Mouse (Mus musculus) small intestine, adult 2 months (tissue): Measurements from ENCODE around the gene Pam. TPM values are rescaled to one million over a fixed set of nuclear protein-coding genes. Genes with fewer than 3 reads are reported as not detected.

Experiments used
- H3K27ac ChIP-seq: fragments of 200-500 bp; 2 replicates; pipeline ENCODE4 v1.5.1; 2012; ENCODE audit warnings: low read depth, low read length, control low read depth, inconsistent platforms; ENCODE audit not compliant: insufficient read depth
- H3K27me3 ChIP-seq: fragments of 200-500 bp; 2 replicates; pipeline ENCODE4 v1.6.1; 2012; ENCODE audit warnings: mild to moderate bottlenecking, moderate library complexity, low read length, inconsistent platforms; ENCODE audit not compliant: control insufficient read depth, insufficient read depth
- H3K36me3 ChIP-seq: fragments of 200-500 bp; 2 replicates; pipeline ENCODE4 v1.6.1; 2012; ENCODE audit warnings: mild to moderate bottlenecking, low read length, control low read depth, inconsistent platforms; ENCODE audit not compliant: control insufficient read depth, insufficient read depth
- H3K4me1 ChIP-seq: fragments of 200-500 bp; 2 replicates; pipeline ENCODE4 v1.6.1; 2012; ENCODE audit warnings: low read length, inconsistent platforms, mixed read lengths; ENCODE audit not compliant: control insufficient read depth, insufficient read depth, insufficient read length
- H3K4me3 ChIP-seq: fragments of 200-500 bp; 2 replicates; pipeline ENCODE4 v1.5.1; 2012; ENCODE audit warnings: low read depth, mild to moderate bottlenecking, control low read depth, inconsistent platforms, low read length, moderate library complexity
- CTCF ChIP-seq: fragments of 200-500 bp; IDR thresholded peaks from 2 replicates; pipeline ENCODE4 v1.5.1; 2012; ENCODE audit warnings: low read depth, mild to moderate bottlenecking, control low read depth, inconsistent platforms, low read length, moderate library complexity, mixed read lengths; ENCODE audit not compliant: insufficient replicate concordance, insufficient read length; ENCODE audit errors: extremely low read depth
- POLR2A ChIP-seq: fragments of 200-500 bp; IDR thresholded peaks from 2 replicates; pipeline ENCODE4 v1.6.1; 2012; ENCODE audit warnings: low read depth, mild to moderate bottlenecking, control low read depth, inconsistent platforms, low read length, moderate library complexity
- WGBS: fragments of 180-500 bp; shearing (Covaris S2); methylation state at CpG from one replicate; pipeline ENCODE4 v1.1.7; 2018; 5-methylcytosine and 5-hydroxymethylcytosine counted together
- polyA plus RNA-seq: library from polyadenylated mRNA; depleted of rRNA; stranded (reverse); fragments of >200 nt; gene quantifications from 2 replicates; pipeline ENCODE4 v1.2.3, GENCODE M21; 2012

Gene Pam
- polyA plus RNA-seq, 1 experiment: 99.5 TPM

- no peaks in the 10 kb centered on the region for H3K4me1 ChIP-seq
- no peaks in the 10 kb centered on the region for H3K36me3 ChIP-seq
- no peak overlapping the region for H3K4me3 ChIP-seq
- H3K27ac ChIP-seq: no peak overlapping the region
- WGBS: 60% methylated on average over 2 of the region's 2 CpGs
- no peaks in the 10 kb centered on the region for H3K27me3 ChIP-seq
- TF ChIP-seq CTCF: no peak
Measured at GRCm38 (mm10) chr1:98035736-98036135, 59.7 kb downstream of the Pam start.

GRCm38 (mm10) chr1:98031802-98032201 is 63.6 kb downstream of the Pam start:
- Histone ChIP-seq H3K27me3 (no peaks in the 10 kb centered on the region), H3K4me3 (no peak overlapping the region), H3K4me1 (no peaks in the 10 kb centered on the region), H3K36me3 (no peaks in the 10 kb centered on the region), H3K27ac (no peak overlapping the region)
- no peak for TF ChIP-seq POLR2A
- no peak for TF ChIP-seq CTCF
- WGBS: 91% methylated on average over 8 of the region's 8 CpGs

- TF ChIP-seq CTCF: no peak
- TF ChIP-seq POLR2A: no peak
- Histone ChIP-seq H3K27me3 (no peaks in the 10 kb centered on the region), H3K36me3 (no peaks in the 10 kb centered on the region)
Measured at GRCm38 (mm10) chr1:98029025-98029424, 66.4 kb downstream of the Pam start.

GRCm38 (mm10) chr1:98028468-98028867 is 67.0 kb downstream of the Pam start:
- no peak overlapping the region for H3K4me3 ChIP-seq
- TF ChIP-seq POLR2A: no peak
- no peak for TF ChIP-seq CTCF

More at GRCm38 (mm10) chr1:98029025-98029424, 66.4 kb downstream of the Pam start:
- Histone ChIP-seq H3K4me1 (peaks cover 2% of the 10 kb centered on the region; the same call in 1 of the 2 replicates), H3K27ac (no peak overlapping the region), H3K4me3 (no peak overlapping the region)
- WGBS: 87% methylated on average over 5 of the region's 5 CpGs

GRCm38 (mm10) chr1:98027959-98028358 is 67.5 kb downstream of the Pam start:
- peaks cover 2% of the 10 kb centered on the region; the same call in 1 of the 2 replicates for H3K4me1 ChIP-seq
- no peak for TF ChIP-seq POLR2A
- no peak for TF ChIP-seq CTCF
- no peak overlapping the region for H3K4me3 ChIP-seq
- H3K27ac ChIP-seq: no peak overlapping the region
- no peaks in the 10 kb centered on the region for H3K36me3 ChIP-seq
- 89% methylated on average over 4 of the region's 4 CpGs for WGBS
- no peaks in the 10 kb centered on the region for H3K27me3 ChIP-seq

More at GRCm38 (mm10) chr1:98028468-98028867, 67.0 kb downstream of the Pam start:
- no peaks in the 10 kb centered on the region for H3K27me3 ChIP-seq
- H3K27ac ChIP-seq: no peak overlapping the region
- H3K4me1 ChIP-seq: peaks cover 2% of the 10 kb centered on the region; the same call in 1 of the 2 replicates
- 89% methylated on average over 5 of the region's 5 CpGs for WGBS
- no peaks in the 10 kb centered on the region for H3K36me3 ChIP-seq

GRCm38 (mm10) chr1:98025924-98026640 is 69.4 kb downstream of the Pam start:
- peak overlapping the region; percentile 42 for H3K27ac ChIP-seq
- no peaks in the 10 kb centered on the region for H3K36me3 ChIP-seq
- H3K27me3 ChIP-seq: no peaks in the 10 kb centered on the region
- no peak overlapping the region for H3K4me3 ChIP-seq
- H3K4me1 ChIP-seq: peaks cover 2% of the 10 kb centered on the region; the same call in 1 of the 2 replicates
- TF ChIP-seq POLR2A: no peak
- no peak for TF ChIP-seq CTCF
- WGBS: 37% methylated on average over 6 of the region's 6 CpGs

- H3K36me3 ChIP-seq: no peaks in the 10 kb centered on the region
- no peak overlapping the region for H3K4me3 ChIP-seq
- TF ChIP-seq CTCF (no peak), POLR2A (no peak)
- no peaks in the 10 kb centered on the region for H3K27me3 ChIP-seq
- WGBS: 94% methylated on average over 4 of the region's 4 CpGs
- no peak overlapping the region for H3K27ac ChIP-seq
- peaks cover 2% of the 10 kb centered on the region; the same call in 1 of the 2 replicates for H3K4me1 ChIP-seq
Measured at GRCm38 (mm10) chr1:98023866-98024265, 71.6 kb downstream of the Pam start.
